Mouse (Mus musculus): ENCODE measurements around the gene Mrpl20. TPM values are rescaled to one million over a fixed set of nuclear protein-coding genes. Genes with fewer than 3 reads are reported as not detected.

Mrpl20 gene
- total and polyA plus RNA-seq, 3 experiments, result 336 to 346 TPM; not detected in 1

- Histone ChIP-seq H3K27ac (ENCODE audit: control insufficient read depth, low read depth, low read length) (no peak overlapping the region), H3K9ac (ENCODE audit: control insufficient read depth, low read depth, low read length, poor library complexity, severe bottlenecking) (no peak overlapping the region)
- DNase-seq (ENCODE audit: low read depth, low spot score), result no peak
Measured at GRCm38 (mm10) chr4:155829866-155830265, 27.2 kb downstream of the Mrpl20 start.

GRCm38 (mm10) chr4:155830596-155830995, 27.9 kb downstream of the Mrpl20 start:
- Histone ChIP-seq H3K9ac (ENCODE audit: control insufficient read depth, low read depth, low read length, poor library complexity, severe bottlenecking) (peak overlapping the region; percentile 54), H3K27ac (ENCODE audit: control insufficient read depth, low read depth, low read length) (peak overlapping the region; percentile 57), H3K4me1 (ENCODE audit: control insufficient read depth in 1 of 2, insufficient read depth in 2 of 2, low read length in 2 of 2) (peaks cover 0 to 10% of the 10 kb centered on the region in 2 experiments; a peak in 1 of 4 replicates), H3K27me3 (ENCODE audit: control insufficient read depth in 1 of 2, insufficient read depth in 2 of 2, low read length in 2 of 2) (no peaks in the 10 kb centered on the region), H3K9me3 (replicated peaks; ENCODE audit: insufficient read depth, low read length) (no peaks in the 10 kb centered on the region), H3K36me3 (ENCODE audit: control insufficient read depth in 1 of 2, insufficient read depth in 2 of 2, low read length in 2 of 2) (peaks cover 0 to 7% of the 10 kb centered on the region in 2 experiments; a peak in 2 of 4 replicates), H3K79me2 (ENCODE audit: control insufficient read depth, insufficient read depth, low read length, poor library complexity) (peaks cover 15% of the 10 kb centered on the region), H3K4me3 (ENCODE audit: control insufficient read depth in 1 of 2, insufficient read depth in 1 of 2, low read depth in 2 of 2, low read length in 2 of 2) (peak overlapping the region; percentile 24 to 84)
- TF ChIP-seq E2F4 (IDR thresholded peaks at IDR 0.05; ENCODE audit: borderline replicate concordance, low read depth, low read length), result no peak
- TF ChIP-seq POLR2A (IDR thresholded peaks at IDR 0.05; ENCODE audit: control insufficient read depth in 1 of 2, insufficient read depth in 1 of 2, low read depth in 1 of 2, low read length in 2 of 2, poor library complexity in 1 of 2), result no peak
- TF ChIP-seq ZC3H11A (IDR thresholded peaks at IDR 0.05; ENCODE audit: low read depth, low read length), result no peak
- TF ChIP-seq ETS1 (IDR thresholded peaks at IDR 0.05; ENCODE audit: low read depth, low read length), result no peak
- no peak for TF ChIP-seq SMC3 (IDR thresholded peaks at IDR 0.05; ENCODE audit: low read depth, low read length)
- TF ChIP-seq TBP (IDR thresholded peaks at IDR 0.05; ENCODE audit: low read depth, low read length), result no peak
- TF ChIP-seq USF2 (IDR thresholded peaks at IDR 0.05; ENCODE audit: borderline replicate concordance in 1 of 2, insufficient read depth in 1 of 2, low read depth in 1 of 2, low read length in 2 of 2), result no peak
- no peak for TF ChIP-seq CTCF (IDR thresholded peaks at IDR 0.05 in 2 of 3, conservative IDR thresholded peaks at IDR 0.05 in 1 of 3; ENCODE audit: control insufficient read depth in 1 of 3, insufficient read depth in 1 of 3, low read depth in 2 of 3, low read length in 3 of 3, poor library complexity in 1 of 3, severe bottlenecking in 1 of 3)
- no peak for TF ChIP-seq POLR2AphosphoS5 (IDR thresholded peaks at IDR 0.05; ENCODE audit: borderline replicate concordance, low read depth, low read length)
- no peak for TF ChIP-seq EP300 (IDR thresholded peaks at IDR 0.05; ENCODE audit: low read depth in 1 of 2, low read length in 2 of 2)
- TF ChIP-seq NRF1 (IDR thresholded peaks at IDR 0.05; ENCODE audit: insufficient read depth, low read depth, low read length, poor library complexity, severe bottlenecking), result no peak
- no peak for TF ChIP-seq USF1 (IDR thresholded peaks at IDR 0.05; ENCODE audit: low read depth, low read length)
- no peak for TF ChIP-seq BHLHE40 (IDR thresholded peaks at IDR 0.05; ENCODE audit: borderline replicate concordance, low read depth, low read length)
- no peak for TF ChIP-seq ZMIZ1 (IDR thresholded peaks at IDR 0.05; ENCODE audit: low read depth, low read length)
- no peak for TF ChIP-seq KAT2A (conservative IDR thresholded peaks at IDR 0.05; ENCODE audit: low read depth, low read length)
- TF ChIP-seq MXI1 (IDR thresholded peaks at IDR 0.05; ENCODE audit: low read depth, low read length), result no peak
- TF ChIP-seq ZKSCAN1 (IDR thresholded peaks at IDR 0.05; ENCODE audit: low read depth, low read length), result no peak
- DNase-seq (ENCODE audit: low read depth, low spot score), result peak; percentile 68

More at GRCm38 (mm10) chr4:155829866-155830265, 27.2 kb downstream of the Mrpl20 start:
- peaks cover 15% of the 10 kb centered on the region for H3K79me2 ChIP-seq (ENCODE audit: control insufficient read depth, insufficient read depth, low read length, poor library complexity)
- H3K27me3 ChIP-seq (ENCODE audit: control insufficient read depth in 1 of 2, insufficient read depth in 2 of 2, low read length in 2 of 2), result no peaks in the 10 kb centered on the region
- no peaks in the 10 kb centered on the region for H3K9me3 ChIP-seq (replicated peaks; ENCODE audit: insufficient read depth, low read length)
- TF ChIP-seq GATA1 (IDR thresholded peaks at IDR 0.05; ENCODE audit: low read depth, low read length) (no peak), NRF1 (IDR thresholded peaks at IDR 0.05; ENCODE audit: insufficient read depth, low read depth, low read length, poor library complexity, severe bottlenecking) (no peak), MXI1 (IDR thresholded peaks at IDR 0.05; ENCODE audit: low read depth, low read length) (no peak), MAFK (IDR thresholded peaks at IDR 0.05; ENCODE audit: borderline replicate concordance, low read depth, low read length) (no peak), HCFC1 (IDR thresholded peaks at IDR 0.05; ENCODE audit: low read depth, low read length) (no peak), MYC (IDR thresholded peaks at IDR 0.05; ENCODE audit: low read depth, low read length) (no peak), KAT2A (conservative IDR thresholded peaks at IDR 0.05; ENCODE audit: low read depth, low read length) (no peak), ZMIZ1 (IDR thresholded peaks at IDR 0.05; ENCODE audit: low read depth, low read length) (no peak), GABPA (IDR thresholded peaks at IDR 0.05; ENCODE audit: low read depth, low read length) (no peak), ZKSCAN1 (IDR thresholded peaks at IDR 0.05; ENCODE audit: low read depth, low read length) (no peak), UBTF (IDR thresholded peaks at IDR 0.05; ENCODE audit: borderline replicate concordance, insufficient read depth, low read depth, low read length) (no peak), NELFE (IDR thresholded peaks at IDR 0.05; ENCODE audit: low read depth, low read length) (no peak), CHD1 (IDR thresholded peaks at IDR 0.05; ENCODE audit: low read depth, low read length) (no peak), BHLHE40 (IDR thresholded peaks at IDR 0.05; ENCODE audit: borderline replicate concordance, low read depth, low read length) (no peak), SMC3 (IDR thresholded peaks at IDR 0.05; ENCODE audit: low read depth, low read length) (no peak), E2F4 (IDR thresholded peaks at IDR 0.05; ENCODE audit: borderline replicate concordance, low read depth, low read length) (no peak), ETS1 (IDR thresholded peaks at IDR 0.05; ENCODE audit: low read depth, low read length) (no peak), RCOR1 (IDR thresholded peaks at IDR 0.05; ENCODE audit: low read depth, low read length) (no peak), TBP (IDR thresholded peaks at IDR 0.05; ENCODE audit: low read depth, low read length) (no peak)
- no peak overlapping the region for H3K4me3 ChIP-seq (ENCODE audit: control insufficient read depth in 1 of 2, insufficient read depth in 1 of 2, low read depth in 2 of 2, low read length in 2 of 2)
- peaks cover 3 to 7% of the 10 kb centered on the region in 2 experiments for H3K36me3 ChIP-seq (ENCODE audit: control insufficient read depth in 1 of 2, insufficient read depth in 2 of 2, low read length in 2 of 2)
- peaks cover 0 to 10% of the 10 kb centered on the region in 2 experiments; a peak in 1 of 4 replicates for H3K4me1 ChIP-seq (ENCODE audit: control insufficient read depth in 1 of 2, insufficient read depth in 2 of 2, low read length in 2 of 2)

Measured in MEL (cell line).